Mouse (Mus musculus) retina, embryonic 14.5 days (tissue): ENCODE results near the gene Rsg1.

Experiments
- DNase-seq: peaks from one replicate; pipeline ENCODE4 v3.0.0-alpha.2; 2015; ENCODE audit warnings: low spot score

Rsg1 gene

DNA sequence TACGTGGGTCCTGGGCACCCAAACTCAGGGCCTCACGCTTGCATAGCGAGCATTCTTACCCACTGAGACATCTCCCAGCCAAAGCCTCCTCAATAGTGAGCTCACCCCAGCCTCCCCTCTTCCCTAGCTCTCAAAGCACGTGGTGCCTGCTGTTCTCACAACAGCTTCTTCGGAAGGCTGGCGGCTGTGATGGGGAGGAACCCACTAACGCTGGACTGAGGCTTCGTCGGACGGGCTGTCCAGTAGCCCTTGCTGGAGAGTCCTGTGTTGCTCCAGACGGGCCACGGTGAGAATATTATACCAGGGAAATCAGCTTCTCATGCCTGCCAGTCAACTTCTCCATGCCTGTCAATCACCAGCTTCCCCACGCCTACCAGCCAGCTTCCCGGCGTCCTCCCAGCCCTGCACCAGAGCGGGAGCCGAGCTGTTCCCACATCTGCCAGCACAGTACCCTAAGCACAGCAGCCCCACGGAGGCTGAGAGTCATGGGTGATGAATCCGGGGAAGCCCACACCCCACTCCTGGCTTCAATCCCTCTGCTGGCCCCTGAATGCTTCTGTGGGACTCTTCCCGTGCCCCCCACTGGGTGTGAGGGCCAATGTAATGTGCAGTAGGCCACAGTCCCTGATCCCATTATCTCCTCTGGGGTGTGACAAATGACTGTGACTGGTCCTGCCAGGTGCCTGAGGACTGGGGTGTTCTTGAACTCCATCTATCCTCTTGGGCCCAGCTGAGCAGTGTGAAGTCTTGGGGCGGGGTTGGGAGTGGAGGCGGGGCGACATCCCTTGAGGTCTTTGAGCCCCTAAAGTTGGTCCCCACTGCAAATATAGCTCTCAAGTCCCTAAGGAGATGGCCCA lies 61.0 kb downstream of the Rsg1 start:
- DNase-seq = peak; percentile 55
